Mouse (Mus musculus): ENCODE data around the gene Uchl1. TPM values are rescaled to one million over a fixed set of nuclear protein-coding genes. Genes with fewer than 3 reads are reported as not detected.

The Uchl1 gene
- total and polyA plus RNA-seq, 3 experiments: not detected

DNA sequence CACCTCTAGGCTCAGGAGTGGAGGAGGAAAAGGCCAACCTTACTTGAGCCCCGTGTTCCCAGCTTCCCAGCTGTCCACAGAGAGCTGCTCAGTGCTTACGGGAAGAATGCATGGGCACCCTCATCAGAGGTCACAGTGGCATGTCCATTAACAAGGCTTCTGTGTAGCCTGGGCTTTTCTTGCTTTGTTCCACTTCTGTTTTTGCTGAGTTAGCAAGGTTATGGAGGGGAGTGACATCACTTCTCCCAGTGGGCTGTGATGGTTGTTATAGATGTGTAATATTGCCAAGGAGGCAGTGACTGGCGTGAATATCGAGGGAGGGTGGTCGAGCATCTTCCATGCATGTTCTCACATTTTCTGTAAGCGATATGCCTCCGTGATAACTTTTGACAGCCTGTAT lies 43.0 kb downstream of the Uchl1 start:
- TF ChIP-seq NRF1 (IDR thresholded peaks at IDR 0.05; ENCODE audit: insufficient read depth, low read depth, low read length, poor library complexity, severe bottlenecking) (no peak), RAD21 (IDR thresholded peaks at IDR 0.05; ENCODE audit: low read depth, low read length) (no peak), MYB (IDR thresholded peaks at IDR 0.05; ENCODE audit: low read depth, low read length) (no peak), ZNF384 (IDR thresholded peaks at IDR 0.05; ENCODE audit: low read depth, low read length) (no peak), USF2 (IDR thresholded peaks at IDR 0.05; ENCODE audit: borderline replicate concordance in 1 of 2, insufficient read depth in 1 of 2, low read depth in 1 of 2, low read length in 2 of 2) (no peak), MAX (IDR thresholded peaks at IDR 0.05; ENCODE audit: low read length) (no peak), E2F4 (IDR thresholded peaks at IDR 0.05; ENCODE audit: borderline replicate concordance, low read depth, low read length) (no peak), USF1 (IDR thresholded peaks at IDR 0.05; ENCODE audit: low read depth, low read length) (no peak), EP300 (IDR thresholded peaks at IDR 0.05; ENCODE audit: low read depth in 1 of 2, low read length in 2 of 2) (no peak), TAL1 (IDR thresholded peaks at IDR 0.05; ENCODE audit: low read length) (no peak), MEF2A (IDR thresholded peaks at IDR 0.05; ENCODE audit: extremely low read depth, insufficient replicate concordance, low read depth, low read length, poor library complexity, severe bottlenecking) (no peak), POLR2A (IDR thresholded peaks at IDR 0.05; ENCODE audit: control insufficient read depth in 1 of 2, insufficient read depth in 1 of 2, low read depth in 1 of 2, low read length in 2 of 2, poor library complexity in 1 of 2) (no peak), CHD2 (IDR thresholded peaks at IDR 0.05; ENCODE audit: low read length) (no peak), MYC (IDR thresholded peaks at IDR 0.05; ENCODE audit: low read depth, low read length) (no peak), NELFE (IDR thresholded peaks at IDR 0.05; ENCODE audit: low read depth, low read length) (no peak), RCOR1 (IDR thresholded peaks at IDR 0.05; ENCODE audit: low read depth, low read length) (no peak)
- H3K27ac ChIP-seq (ENCODE audit: control insufficient read depth, low read depth, low read length): no peak overlapping the region
- H3K4me1 ChIP-seq (ENCODE audit: control insufficient read depth in 1 of 2, insufficient read depth in 2 of 2, low read length in 2 of 2): no peaks in the 10 kb centered on the region
- no peaks in the 10 kb centered on the region for H3K9me3 ChIP-seq (replicated peaks; ENCODE audit: insufficient read depth, low read length)
- DNase-seq (ENCODE audit: low read depth, low spot score): no peak
- H3K9ac ChIP-seq (ENCODE audit: control insufficient read depth, low read depth, low read length, poor library complexity, severe bottlenecking): no peak overlapping the region
- H3K79me2 ChIP-seq (ENCODE audit: control insufficient read depth, insufficient read depth, low read length, poor library complexity): no peaks in the 10 kb centered on the region
- no peaks in the 10 kb centered on the region for H3K27me3 ChIP-seq (ENCODE audit: control insufficient read depth in 1 of 2, insufficient read depth in 2 of 2, low read length in 2 of 2)
- no peak overlapping the region for H3K4me3 ChIP-seq (ENCODE audit: control insufficient read depth in 1 of 2, insufficient read depth in 1 of 2, low read depth in 2 of 2, low read length in 2 of 2)
- H3K36me3 ChIP-seq (ENCODE audit: control insufficient read depth in 1 of 2, insufficient read depth in 2 of 2, low read length in 2 of 2): no peaks in the 10 kb centered on the region

- TF ChIP-seq JUND (IDR thresholded peaks at IDR 0.05; ENCODE audit: low read depth, low read length): no peak
- TF ChIP-seq ETS1 (IDR thresholded peaks at IDR 0.05; ENCODE audit: low read depth, low read length): no peak
- no peak for TF ChIP-seq E2F4 (IDR thresholded peaks at IDR 0.05; ENCODE audit: borderline replicate concordance, low read depth, low read length)
- TF ChIP-seq ZMIZ1 (IDR thresholded peaks at IDR 0.05; ENCODE audit: low read depth, low read length): no peak
- no peak for TF ChIP-seq MAZ (IDR thresholded peaks at IDR 0.05; ENCODE audit: low read depth, low read length)
- no peak for TF ChIP-seq USF1 (IDR thresholded peaks at IDR 0.05; ENCODE audit: low read depth, low read length)
- TF ChIP-seq TBP (IDR thresholded peaks at IDR 0.05; ENCODE audit: low read depth, low read length): no peak
- no peak for TF ChIP-seq BHLHE40 (IDR thresholded peaks at IDR 0.05; ENCODE audit: borderline replicate concordance, low read depth, low read length)
- TF ChIP-seq USF2 (IDR thresholded peaks at IDR 0.05; ENCODE audit: borderline replicate concordance in 1 of 2, insufficient read depth in 1 of 2, low read depth in 1 of 2, low read length in 2 of 2): no peak
- TF ChIP-seq CHD2 (IDR thresholded peaks at IDR 0.05; ENCODE audit: low read length): no peak
- TF ChIP-seq RAD21 (IDR thresholded peaks at IDR 0.05; ENCODE audit: low read depth, low read length): no peak
- no peak for TF ChIP-seq GABPA (IDR thresholded peaks at IDR 0.05; ENCODE audit: low read depth, low read length)
- TF ChIP-seq SMC3 (IDR thresholded peaks at IDR 0.05; ENCODE audit: low read depth, low read length): no peak
- TF ChIP-seq SIN3A (IDR thresholded peaks at IDR 0.05; ENCODE audit: low read length): no peak
- no peak for TF ChIP-seq TAL1 (IDR thresholded peaks at IDR 0.05; ENCODE audit: low read length)
- no peak for TF ChIP-seq KAT2A (conservative IDR thresholded peaks at IDR 0.05; ENCODE audit: low read depth, low read length)
- TF ChIP-seq POLR2AphosphoS2 (IDR thresholded peaks at IDR 0.05; ENCODE audit: low read length): no peak
- TF ChIP-seq MYC (IDR thresholded peaks at IDR 0.05; ENCODE audit: low read depth, low read length): no peak
- no peak for TF ChIP-seq MEF2A (IDR thresholded peaks at IDR 0.05; ENCODE audit: extremely low read depth, insufficient replicate concordance, low read depth, low read length, poor library complexity, severe bottlenecking)
- Histone ChIP-seq H3K4me1 (ENCODE audit: control insufficient read depth in 1 of 2, insufficient read depth in 2 of 2, low read length in 2 of 2) (no peaks in the 10 kb centered on the region), H3K79me2 (ENCODE audit: control insufficient read depth, insufficient read depth, low read length, poor library complexity) (no peaks in the 10 kb centered on the region), H3K9me3 (replicated peaks; ENCODE audit: insufficient read depth, low read length) (no peaks in the 10 kb centered on the region), H3K9ac (ENCODE audit: control insufficient read depth, low read depth, low read length, poor library complexity, severe bottlenecking) (no peak overlapping the region), H3K4me3 (ENCODE audit: control insufficient read depth in 1 of 2, insufficient read depth in 1 of 2, low read depth in 2 of 2, low read length in 2 of 2) (no peak overlapping the region), H3K27ac (ENCODE audit: control insufficient read depth, low read depth, low read length) (no peak overlapping the region), H3K36me3 (ENCODE audit: control insufficient read depth in 1 of 2, insufficient read depth in 2 of 2, low read length in 2 of 2) (no peaks in the 10 kb centered on the region), H3K27me3 (ENCODE audit: control insufficient read depth in 1 of 2, insufficient read depth in 2 of 2, low read length in 2 of 2) (no peaks in the 10 kb centered on the region)
- DNase-seq (ENCODE audit: low read depth, low spot score): no peak
These were observed 45.0 kb downstream of the Uchl1 start for GRCm38 (mm10) chr5:66720921-66721320.
